Comparison of ENCODE assay signal across 8 mouse cellular contexts in the genomic region with DNA sequence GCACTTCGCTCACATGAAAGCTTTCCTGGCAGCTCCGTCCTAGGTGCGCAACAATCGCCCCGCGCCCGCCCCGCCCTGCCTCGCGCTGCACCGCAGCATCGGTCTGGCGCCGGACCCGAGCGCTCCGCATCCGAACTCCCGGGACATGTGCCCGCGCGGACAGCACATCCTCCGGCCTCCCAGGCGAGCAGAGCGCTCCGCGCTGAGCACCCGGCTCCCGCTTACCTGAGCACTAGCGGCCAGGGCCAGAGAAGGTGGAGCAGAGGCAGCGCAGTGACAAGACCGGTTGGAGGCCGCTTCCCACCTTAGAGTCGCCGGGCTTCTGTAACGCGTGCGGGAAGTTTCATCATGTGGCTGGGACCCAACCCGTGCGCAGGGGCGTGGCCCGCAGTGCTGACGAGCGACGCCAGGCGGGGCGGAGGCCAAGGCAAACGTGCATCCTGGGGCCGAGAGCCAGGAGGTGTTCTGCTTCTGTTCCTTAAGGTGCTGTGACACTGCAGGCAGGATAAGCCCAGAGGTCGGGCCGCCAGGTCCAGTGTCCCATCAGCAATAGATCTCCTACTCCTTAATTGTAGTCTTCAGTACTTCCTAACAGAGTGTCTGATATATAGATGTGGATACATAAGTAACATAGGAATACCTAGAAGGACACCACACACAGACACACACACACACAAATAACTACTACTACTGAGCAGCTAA. TPM values are rescaled to one million over a fixed set of nuclear protein-coding genes. Genes with fewer than 3 reads are reported as not detected.
DNase-seq lines count a peak whose midpoint lies in the region; ATAC-seq and TF ChIP-seq lines count a peak whose summit lies in the region.

A gene (minus strand): TSS at position 371 of the 702 bp plus-strand sequence.

- H3K4me3 ChIP-seq in left cerebral cortex, adult 2 months: peak within 1 kb of the TSS; percentile 91
- peak within 1 kb of the TSS; percentile 52 for H3K4me3 ChIP-seq in macrophage (ENCODE audit: inconsistent target)

- ATAC-seq in activated CD4-positive, CD25-positive, alpha-beta regulatory T cell, adult 4 months: peak; percentile 93
- peak; percentile 88 for ATAC-seq in common myeloid progenitor, adult 5-6 weeks (replicated peaks; ENCODE audit: low read depth, poor library complexity, severe bottlenecking)

- peak; percentile 38 for TF ChIP-seq CTCF in left cerebral cortex, adult 2 months (IDR thresholded peaks at IDR 0.05)

- intact Hi-C loops in left cerebral cortex, adult 2 months (cut with DNase I): loop anchor here (5.0 kb wide), 1 partner anchor 814 kb away; a partner anchor contains a TSS

- H3K27ac ChIP-seq in left cerebral cortex, adult 2 months: peak within 1 kb of the TSS; percentile 70
- H3K27ac ChIP-seq in macrophage: no peak within 1 kb of the TSS

- H3K36me3 ChIP-seq in macrophage (ENCODE audit: inconsistent target): no peaks in the 10 kb centered on the region

- H3K79me2 ChIP-seq in macrophage (ENCODE audit: inconsistent target): peaks cover 32% of the 10 kb centered on the region

- peak; percentile 48 for DNase-seq in gastrocnemius, postnatal 10 days
- DNase-seq in hindlimb bud, embryonic 11.5 days (ENCODE audit: extremely low spot score, low read depth, low spot score): peak; percentile 46
- DNase-seq in left cerebral cortex, adult 2 months (ENCODE audit: extremely low spot score in 1 of 2, low spot score in 2 of 2): peak; percentile 86 to 88
- DNase-seq in retina, postnatal 7 days (ENCODE audit: low read depth, low spot score): peak; percentile 46
- DNase-seq in urinary bladder, adult 18-20 months (ENCODE audit: low spot score in 2 of 2): peak; percentile 70 to 76

- WGBS in macrophage (ENCODE audit: missing documents): 2% methylated on average over 51 of the region's 51 CpGs

RNA-seq across cellular contexts. Expression of the gene that starts here (rescaled TPM):
- 10 to 100 TPM; 16.5 to 34.2 TPM for polyA plus RNA-seq in activated CD4-positive, CD25-positive, alpha-beta regulatory T cell, adult 4 months (2017; shearing (Covaris generic))
- 62.3 and 69.7 TPM in 2 replicates for total RNA-seq in common myeloid progenitor, adult 5-6 weeks (2017)
- 1 to 10 TPM; 3.3 to 7.7 TPM for total RNA-seq in gastrocnemius, postnatal 10 days (2021)
- 100 to 1,000 TPM; 100 to 108 TPM for total RNA-seq in left cerebral cortex, adult 2 months (2021)
- 10 to 100 TPM in 11 of 26 experiments, 1 to 10 TPM in 14, under 1 TPM in 1; 0.79 to 37.3 (median 5.2) TPM for total RNA-seq in macrophage (2018; cell fraction: chromatin; rRNA removed)
- total RNA-seq in macrophage (2018; cell fraction: cytosol; rRNA removed): 10 to 100 TPM in 13 of 26 experiments, 1 to 10 TPM in 13; 5.4 to 46.5 (median 12.2) TPM
- 10 to 100 TPM in 14 of 26 experiments, 1 to 10 TPM in 12; 2.7 to 52.6 (median 15.4) TPM for total RNA-seq in macrophage (2018; cell fraction: nucleus; rRNA removed)
- 2.5 to 8.4 TPM (median 5.2 TPM) in 3 replicates for polyA plus RNA-seq in macrophage (2018)
